Mouse (Mus musculus) midbrain, embryonic 12.5 days (tissue): ENCODE results near the gene Fbxo28. TPM values are rescaled to one million over a fixed set of nuclear protein-coding genes. Genes with fewer than 3 reads are reported as not detected.
"Not testable (repeated sequence)": the region's sequence is repeated elsewhere in the genome, so short reads cannot be mapped to it uniquely, and the experiment has no call there.

Source experiments
- ATAC-seq: fragments of 200-750 bp; cut with Nextera tagmentation; 2 replicates; pipeline ENCODE4 v1.8.0; 2017; ENCODE audit warnings: low read depth, moderate TSS enrichment, moderate library complexity; ENCODE audit not compliant: low FRiP score
- H3K27ac ChIP-seq: fragments of 300-500 bp; sonication (generic); replicated peaks from 2 replicates; pipeline ENCODE4 v1.5.1; 2016; ENCODE audit warnings: mild to moderate bottlenecking
- H3K27me3 ChIP-seq: fragments of 300-500 bp; sonication (generic); 2 replicates; pipeline ENCODE4 v1.6.1; 2016; ENCODE audit warnings: mild to moderate bottlenecking
- H3K36me3 ChIP-seq: fragments of 300-500 bp; sonication (generic); 2 replicates; pipeline ENCODE4 v1.6.1; 2016
- H3K4me1 ChIP-seq: fragments of 300-500 bp; sonication (generic); 2 replicates; pipeline ENCODE4 v1.6.1; 2016
- H3K4me2 ChIP-seq: fragments of 300-500 bp; sonication (generic); replicated peaks from 2 replicates; pipeline ENCODE4 v1.6.1; 2016; ENCODE audit warnings: mild to moderate bottlenecking, moderate library complexity
- H3K4me3 ChIP-seq: fragments of 300-500 bp; sonication (generic); 2 replicates; pipeline ENCODE4 v1.5.1; 2016; ENCODE audit warnings: mild to moderate bottlenecking
- H3K9ac ChIP-seq: fragments of 300-500 bp; sonication (generic); replicated peaks from 2 replicates; pipeline ENCODE4 v1.6.1; 2016; ENCODE audit warnings: mild to moderate bottlenecking, moderate library complexity
- H3K9me3 ChIP-seq: fragments of 300-500 bp; sonication (generic); 2 replicates; pipeline ENCODE4 v1.6.1; 2016; ENCODE audit warnings: mild to moderate bottlenecking
- WGBS: fragments of 180-500 bp; shearing (Covaris S2); methylation state at CpG from one replicate; pipeline ENCODE4 v1.1.7; 2016; 5-methylcytosine and 5-hydroxymethylcytosine counted together
- polyA plus RNA-seq: library from polyadenylated mRNA; unstranded; fragments of >200 nt; fragmentation: Nextera tagmentation; extraction: Ambion mirVana; gene quantifications from 2 replicates; pipeline ENCODE4 v1.2.1, GENCODE M21; 2016

Gene Fbxo28
- polyA plus RNA-seq, 1 experiment from 2014 or later: 32.9 TPM

- H3K4me1 ChIP-seq: no peaks in the 10 kb centered on the region
- no peak for ATAC-seq
- H3K4me2 ChIP-seq: no peak overlapping the region
- H3K9ac ChIP-seq: no peak overlapping the region
- H3K9me3 ChIP-seq: no peaks in the 10 kb centered on the region
- WGBS: 93% methylated on average over 5 of the region's 5 CpGs
- no peaks in the 10 kb centered on the region for H3K36me3 ChIP-seq
- no peak overlapping the region for H3K4me3 ChIP-seq
- H3K27ac ChIP-seq: no peak overlapping the region
- no peaks in the 10 kb centered on the region for H3K27me3 ChIP-seq
These were observed 38.5 kb downstream of the Fbxo28 start for GRCm38 (mm10) chr1:182302916-182303315.

- no peaks in the 10 kb centered on the region for H3K36me3 ChIP-seq
- H3K4me1 ChIP-seq: no peaks in the 10 kb centered on the region
- no peaks in the 10 kb centered on the region for H3K9me3 ChIP-seq
- ATAC-seq: no peak
- no peak overlapping the region for H3K27ac ChIP-seq
- H3K4me2 ChIP-seq: no peak overlapping the region
- H3K4me3 ChIP-seq: no peak overlapping the region
- H3K27me3 ChIP-seq: no peaks in the 10 kb centered on the region
- 85% methylated on average over 6 of the region's 6 CpGs for WGBS
- H3K9ac ChIP-seq: no peak overlapping the region
These were observed 39.1 kb downstream of the Fbxo28 start for GRCm38 (mm10) chr1:182302176-182302870.

DNA sequence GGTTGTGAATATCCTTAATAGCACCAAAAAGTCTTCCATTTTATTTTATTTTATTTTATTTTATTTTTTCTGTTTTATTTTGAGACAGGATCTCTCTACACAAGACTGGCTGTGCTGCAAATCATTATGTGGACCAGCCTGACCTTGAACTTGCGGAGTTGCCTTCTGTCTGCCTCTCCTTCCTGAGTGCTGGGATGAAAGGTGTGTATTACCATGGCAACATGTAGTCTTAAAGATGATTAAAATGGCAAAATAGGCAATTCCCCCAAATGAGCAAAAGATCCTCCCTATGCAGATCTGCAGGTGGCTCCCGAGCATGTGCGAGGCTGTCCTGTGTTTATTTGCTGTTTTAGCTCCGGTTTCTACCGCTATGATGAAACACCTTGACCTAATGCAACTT lies 43.6 kb downstream of the Fbxo28 start:
- 92% methylated on average over 5 of the region's 5 CpGs for WGBS
- Histone ChIP-seq H3K9me3 (peaks cover 4% of the 10 kb centered on the region; the same call in 1 of the 2 replicates), H3K4me1 (no peaks in the 10 kb centered on the region), H3K4me2 (no peak overlapping the region), H3K27ac (no peak overlapping the region), H3K27me3 (no peaks in the 10 kb centered on the region), H3K36me3 (no peaks in the 10 kb centered on the region), H3K4me3 (no peak overlapping the region), H3K9ac (no peak overlapping the region)
- ATAC-seq: no peak

GRCm38 (mm10) chr1:182297246-182297645 lies 44.2 kb downstream of the Fbxo28 start:
- ATAC-seq: no peak
- Histone ChIP-seq H3K27ac (no peak overlapping the region), H3K4me3 (no peak overlapping the region), H3K9ac (no peak overlapping the region), H3K9me3 (peaks cover 4% of the 10 kb centered on the region; the same call in 1 of the 2 replicates), H3K4me2 (no peak overlapping the region), H3K27me3 (no peaks in the 10 kb centered on the region), H3K4me1 (no peaks in the 10 kb centered on the region), H3K36me3 (no peaks in the 10 kb centered on the region)
- 44% methylated on average over 3 of the region's 3 CpGs for WGBS

DNA sequence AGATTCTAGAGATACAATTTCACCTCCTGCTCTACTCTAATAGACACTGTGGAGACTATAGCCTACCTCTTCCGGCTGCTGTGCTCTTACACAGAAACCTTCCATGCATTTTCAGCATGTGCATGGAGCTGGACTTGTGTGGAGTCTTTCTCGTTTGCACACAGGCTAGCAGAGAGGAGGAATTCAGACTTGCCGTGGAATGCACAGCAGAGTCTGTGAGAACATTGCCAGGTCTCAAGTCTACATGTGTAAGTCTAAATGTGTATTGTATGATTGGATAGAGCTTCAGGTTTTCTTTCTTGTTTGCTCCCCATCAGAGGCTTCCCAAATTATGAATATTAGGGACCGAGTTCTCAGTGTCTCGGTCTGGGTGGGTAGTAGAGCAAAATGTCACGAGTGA lies 44.6 kb downstream of the Fbxo28 start:
- Histone ChIP-seq H3K4me3 (no peak overlapping the region), H3K36me3 (no peaks in the 10 kb centered on the region), H3K27me3 (no peaks in the 10 kb centered on the region), H3K9ac (no peak overlapping the region), H3K27ac (no peak overlapping the region), H3K4me1 (no peaks in the 10 kb centered on the region), H3K9me3 (peaks cover 4% of the 10 kb centered on the region; the same call in 1 of the 2 replicates), H3K4me2 (no peak overlapping the region)
- WGBS: 68% methylated on average over 6 of the region's 6 CpGs
- ATAC-seq: no peak

DNA sequence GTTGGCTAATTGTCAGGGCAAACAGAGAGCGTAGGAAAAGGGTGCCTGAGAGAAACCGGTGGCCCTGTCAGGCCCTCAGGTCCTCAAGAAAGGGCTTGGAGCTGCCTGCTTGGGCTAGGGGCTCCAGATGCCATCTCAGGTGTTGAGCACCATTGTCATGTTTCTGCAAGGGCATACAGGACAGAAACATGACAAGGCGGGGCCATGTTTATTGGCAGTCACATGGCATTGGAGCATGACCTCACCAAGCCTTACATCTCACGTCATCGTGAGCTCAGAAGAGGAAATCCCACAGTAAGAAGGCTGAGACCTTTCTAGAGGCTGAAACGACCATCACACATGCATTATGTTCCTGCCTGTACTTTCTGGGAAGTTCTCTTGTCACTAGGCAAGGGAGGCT lies 45.3 kb downstream of the Fbxo28 start:
- Histone ChIP-seq H3K9me3 (peaks cover 4% of the 10 kb centered on the region; the same call in 1 of the 2 replicates), H3K27ac (no peak overlapping the region), H3K4me2 (no peak overlapping the region), H3K36me3 (no peaks in the 10 kb centered on the region), H3K9ac (no peak overlapping the region), H3K27me3 (no peaks in the 10 kb centered on the region), H3K4me3 (no peak overlapping the region), H3K4me1 (no peaks in the 10 kb centered on the region)
- no peak for ATAC-seq
- WGBS: 87% methylated on average over 6 of the region's 6 CpGs

- ATAC-seq: no peak
- Histone ChIP-seq H3K9ac (no peak overlapping the region), H3K4me2 (no peak overlapping the region), H3K27ac (no peak overlapping the region), H3K9me3 (peaks cover 4% of the 10 kb centered on the region; the same call in 1 of the 2 replicates), H3K27me3 (no peaks in the 10 kb centered on the region), H3K36me3 (no peaks in the 10 kb centered on the region), H3K4me1 (no peaks in the 10 kb centered on the region), H3K4me3 (no peak overlapping the region)
- 83% methylated on average over 4 of the region's 4 CpGs for WGBS
These were observed 49.1 kb downstream of the Fbxo28 start for GRCm38 (mm10) chr1:182292291-182292690.

DNA sequence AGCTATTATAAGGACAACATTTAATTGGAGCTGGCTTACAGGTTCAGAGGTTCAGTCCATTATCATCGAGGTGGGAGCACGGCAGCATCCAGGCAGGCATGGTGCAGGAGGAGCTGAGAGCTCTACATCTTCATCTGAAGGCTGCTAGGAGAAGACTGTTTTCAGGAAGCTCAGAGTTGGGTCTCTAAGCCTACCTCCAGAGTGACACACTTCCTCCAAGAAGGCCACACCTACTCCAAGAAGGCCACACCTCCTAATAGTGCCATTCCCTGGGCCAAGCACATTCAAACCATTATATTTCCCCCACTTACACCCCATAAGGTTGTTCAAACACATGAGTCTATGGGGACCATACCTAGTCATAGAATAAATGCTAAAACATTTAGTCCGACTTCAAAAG lies 50.7 kb downstream of the Fbxo28 start:
- H3K9me3 ChIP-seq, H3K4me2 ChIP-seq, H3K4me3 ChIP-seq, ATAC-seq, H3K9ac ChIP-seq, H3K27ac ChIP-seq, H3K27me3 ChIP-seq, H3K4me1 ChIP-seq, H3K36me3 ChIP-seq: not testable (repeated sequence)
- WGBS: 94% methylated on average over 3 of the region's 3 CpGs

DNA sequence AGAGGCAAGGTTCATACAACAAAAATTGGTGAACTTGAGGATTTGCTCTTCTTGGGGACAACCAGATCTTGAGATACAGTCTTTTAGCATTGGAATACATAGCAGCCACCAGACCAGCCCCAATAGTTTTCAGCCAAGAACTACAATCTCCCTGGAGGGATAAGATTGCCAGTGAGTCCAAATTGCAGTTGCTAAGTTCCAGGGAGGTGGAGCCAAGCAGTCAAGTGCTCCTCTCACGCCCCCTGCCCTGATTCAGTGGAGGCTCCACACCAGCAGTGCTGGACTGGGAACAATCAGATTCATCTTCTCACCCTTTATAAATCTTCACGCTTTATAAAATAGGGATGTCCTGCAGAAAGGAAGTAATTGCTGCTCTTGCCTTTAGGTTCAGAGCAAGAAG lies 51.6 kb downstream of the Fbxo28 start:
- H3K9ac ChIP-seq: no peak overlapping the region
- 73% methylated on average over 2 of the region's 2 CpGs for WGBS
- H3K4me3 ChIP-seq: no peak overlapping the region
- peaks cover 3% of the 10 kb centered on the region; the same call in 1 of the 2 replicates for H3K9me3 ChIP-seq
- H3K27me3 ChIP-seq: peaks cover 4% of the 10 kb centered on the region
- H3K4me1 ChIP-seq: no peaks in the 10 kb centered on the region
- H3K27ac ChIP-seq: no peak overlapping the region
- ATAC-seq: no peak
- H3K36me3 ChIP-seq: no peaks in the 10 kb centered on the region
- no peak overlapping the region for H3K4me2 ChIP-seq

GRCm38 (mm10) chr1:182288601-182289000 lies 52.8 kb downstream of the Fbxo28 start:
- Histone ChIP-seq H3K9ac (no peak overlapping the region), H3K27ac (no peak overlapping the region), H3K27me3 (peaks cover 12% of the 10 kb centered on the region), H3K9me3 (no peaks in the 10 kb centered on the region), H3K36me3 (no peaks in the 10 kb centered on the region), H3K4me1 (no peaks in the 10 kb centered on the region), H3K4me2 (no peak overlapping the region), H3K4me3 (no peak overlapping the region)
- ATAC-seq: no peak
- WGBS: 47% methylated on average over 2 of the region's 2 CpGs

DNA sequence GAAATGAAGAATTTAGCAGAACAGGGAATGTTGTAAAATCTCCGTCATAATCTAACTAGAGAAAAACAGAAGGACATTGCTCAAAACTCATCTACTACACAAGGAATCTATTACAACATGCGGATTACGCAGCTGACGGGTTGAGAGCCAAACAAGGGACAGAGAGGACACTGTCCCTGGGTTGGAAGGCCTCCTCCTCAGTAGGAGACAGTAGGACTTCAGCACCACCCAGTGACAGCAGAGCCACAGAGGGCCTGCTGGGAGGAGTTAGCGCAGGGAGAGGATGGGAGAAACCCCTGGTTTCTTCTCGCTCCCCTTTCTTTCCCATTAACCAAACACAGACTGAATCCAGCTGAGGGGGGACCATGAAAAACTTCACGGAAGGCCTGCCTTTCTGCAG lies 53.6 kb downstream of the Fbxo28 start:
- WGBS: 71% methylated on average over 7 of the region's 7 CpGs
- H3K4me2 ChIP-seq: no peak overlapping the region
- no peak for ATAC-seq

GRCm38 (mm10) chr1:182284795-182285194 lies 56.6 kb downstream of the Fbxo28 start:
- Histone ChIP-seq H3K27me3 (peaks cover 18% of the 10 kb centered on the region), H3K9ac (no peak overlapping the region), H3K4me3 (no peak overlapping the region), H3K4me2 (no peak overlapping the region), H3K4me1 (peaks cover 21% of the 10 kb centered on the region), H3K27ac (no peak overlapping the region), H3K9me3 (no peaks in the 10 kb centered on the region), H3K36me3 (no peaks in the 10 kb centered on the region)
- WGBS: 98% methylated on average over 2 of the region's 2 CpGs
- no peak for ATAC-seq

More for the DNA sequence above, 53.6 kb downstream of the Fbxo28 start:
- Histone ChIP-seq H3K4me3 (no peak overlapping the region), H3K27ac (no peak overlapping the region), H3K27me3 (peaks cover 18% of the 10 kb centered on the region), H3K9me3 (no peaks in the 10 kb centered on the region), H3K9ac (no peak overlapping the region), H3K36me3 (no peaks in the 10 kb centered on the region), H3K4me1 (no peaks in the 10 kb centered on the region; the same call in 1 of the 2 replicates)

DNA sequence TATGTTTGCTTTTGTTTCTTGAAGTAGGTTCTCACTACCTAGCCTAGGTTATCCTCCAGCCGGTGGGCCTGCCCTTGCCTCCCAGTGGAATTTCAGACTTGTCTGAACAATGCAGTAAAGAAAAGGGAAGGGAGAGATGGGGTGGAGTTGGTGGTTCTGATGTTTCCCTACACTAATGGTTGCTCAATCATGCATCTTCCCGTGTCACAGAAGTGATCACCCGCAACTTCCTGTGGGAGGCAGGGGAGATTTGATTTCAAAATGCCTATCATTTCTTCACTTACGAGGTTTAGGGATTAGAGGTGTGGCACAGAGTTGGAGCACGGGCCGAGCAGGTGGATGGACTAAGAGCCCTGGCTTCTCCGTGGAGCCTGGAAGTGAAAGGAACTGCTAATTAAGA lies 58.2 kb downstream of the Fbxo28 start:
- Histone ChIP-seq H3K27ac (no peak overlapping the region), H3K4me2 (peak overlapping the region; percentile 81), H3K36me3 (peaks cover 8% of the 10 kb centered on the region; the same call in 1 of the 2 replicates), H3K4me1 (peaks cover 21% of the 10 kb centered on the region), H3K9ac (no peak overlapping the region), H3K4me3 (peak overlapping the region; percentile 73), H3K27me3 (peaks cover 18% of the 10 kb centered on the region), H3K9me3 (no peaks in the 10 kb centered on the region)
- no peak for ATAC-seq
- WGBS: 24% methylated on average over 7 of the region's 7 CpGs
